Mouse (Mus musculus): ENCODE results near the gene Htr1f. TPM values are rescaled to one million over a fixed set of nuclear protein-coding genes. Genes with fewer than 3 reads are reported as not detected.

Htr1f gene
- not detected in 2 replicates for polyA plus RNA-seq (2012; rRNA removed)

DNA sequence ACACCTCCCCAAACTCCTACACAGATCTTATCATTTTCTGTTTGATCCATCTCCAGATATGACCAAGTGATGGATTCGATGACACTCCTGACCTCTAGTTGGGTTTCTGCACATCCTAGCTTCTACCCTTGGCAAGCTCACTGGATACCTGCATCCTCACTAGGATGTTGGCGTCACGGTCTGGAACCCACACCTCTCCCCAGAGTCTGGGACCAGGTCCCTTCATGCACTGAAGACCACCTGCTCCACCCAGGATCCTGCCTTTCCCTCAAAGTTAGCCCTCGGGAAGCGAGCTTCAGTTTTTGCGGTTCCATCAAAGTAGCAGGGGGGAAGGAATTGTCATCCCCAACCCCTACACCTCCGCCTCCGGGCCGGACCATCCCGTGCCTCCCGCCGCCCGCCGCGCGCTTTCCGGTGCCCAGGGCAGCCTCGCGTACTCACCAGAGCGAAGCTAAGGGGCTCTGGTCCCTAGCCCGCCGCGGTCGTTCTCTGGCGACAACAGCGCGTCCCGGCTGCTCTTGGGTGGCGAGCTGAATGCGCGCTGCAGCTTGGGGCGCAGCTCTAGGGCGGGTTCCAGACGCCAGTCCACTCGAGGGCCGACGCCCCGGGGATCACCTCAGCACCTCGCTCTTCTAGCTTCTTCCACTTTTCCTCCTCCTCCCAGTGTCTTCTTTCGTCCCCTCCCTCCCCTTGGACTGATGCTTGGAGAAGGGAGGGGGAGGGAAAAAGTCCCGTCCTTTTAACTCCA is at the start of gene Htr1f:
Htr1f (minus strand) TSS at position 671 of the 748 bp plus-strand sequence.
- WGBS, result 8% methylated on average over 41 of the region's 41 CpGs
- TF ChIP-seq CTCF (IDR thresholded peaks at IDR 0.05; ENCODE audit: extremely low read depth, insufficient read depth, insufficient read length, insufficient replicate concordance), result no peak
- TF ChIP-seq POLR2A (IDR thresholded peaks at IDR 0.05; ENCODE audit: low read depth, low read length), result no peak
- Histone ChIP-seq H3K27ac (ENCODE audit: insufficient read depth, low read length) (no peak within 1 kb of the TSS), H3K4me3 (ENCODE audit: extremely low read depth, insufficient read depth, insufficient read length) (no peak within 1 kb of the TSS), H3K27me3 (ENCODE audit: control insufficient read depth, insufficient read depth, low read length) (0 out of 2 replicates have a peak, but pooled peaks cover 3% of the 10 kb centered on the region), H3K36me3 (ENCODE audit: control insufficient read depth, insufficient read depth, low read length) (no peaks in the 10 kb centered on the region), H3K4me1 (ENCODE audit: control insufficient read depth, insufficient read depth, insufficient read length) (no peaks in the 10 kb centered on the region)
- DNase-seq (ENCODE audit: low read depth in 1 of 2, low spot score in 2 of 2), result no peak

- H3K27me3 ChIP-seq (ENCODE audit: control insufficient read depth, insufficient read depth, low read length), result no peaks in the 10 kb centered on the region
- no peak overlapping the region for H3K27ac ChIP-seq (ENCODE audit: insufficient read depth, low read length)
- H3K4me3 ChIP-seq (ENCODE audit: extremely low read depth, insufficient read depth, insufficient read length), result no peak overlapping the region
- no peaks in the 10 kb centered on the region for H3K36me3 ChIP-seq (ENCODE audit: control insufficient read depth, insufficient read depth, low read length)
- TF ChIP-seq CTCF (IDR thresholded peaks at IDR 0.05; ENCODE audit: extremely low read depth, insufficient read depth, insufficient read length, insufficient replicate concordance) (no peak), POLR2A (IDR thresholded peaks at IDR 0.05; ENCODE audit: low read depth, low read length) (no peak)
- 83% methylated on average over 2 of the region's 2 CpGs for WGBS
- no peak for DNase-seq (ENCODE audit: low read depth in 1 of 2, low spot score in 2 of 2)
- H3K4me1 ChIP-seq (ENCODE audit: control insufficient read depth, insufficient read depth, insufficient read length), result no peaks in the 10 kb centered on the region
Measured at GRCm38 (mm10) chr16:65139771-65140170, 34.1 kb upstream of the Htr1f start.

DNA sequence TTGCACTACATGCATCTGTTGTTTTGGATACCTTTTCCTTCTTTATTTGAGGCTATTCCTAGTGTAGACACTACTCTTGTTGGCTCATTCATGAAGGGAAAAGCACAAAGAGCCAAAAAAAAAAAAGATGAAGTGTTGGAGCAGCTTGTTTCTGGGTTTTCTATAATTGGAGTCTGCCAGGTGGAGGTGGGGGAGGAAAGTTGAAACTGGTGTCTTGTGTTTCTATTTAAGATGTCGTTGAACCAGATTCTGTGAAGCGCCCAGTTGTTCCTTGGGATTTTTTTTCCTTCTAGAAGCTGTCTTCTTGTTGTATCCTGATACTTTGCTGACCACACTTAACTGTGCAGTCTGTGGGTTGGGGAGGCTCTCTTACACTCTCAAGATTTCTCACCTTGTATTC is 23.7 kb upstream of the Htr1f start:
- no peak for TF ChIP-seq CTCF (IDR thresholded peaks at IDR 0.05; ENCODE audit: extremely low read depth, insufficient read depth, insufficient read length, insufficient replicate concordance)
- no peak for TF ChIP-seq POLR2A (IDR thresholded peaks at IDR 0.05; ENCODE audit: low read depth, low read length)
- 78% methylated on average over 2 of the region's 2 CpGs for WGBS
- Histone ChIP-seq H3K27me3 (ENCODE audit: control insufficient read depth, insufficient read depth, low read length) (no peaks in the 10 kb centered on the region), H3K36me3 (ENCODE audit: control insufficient read depth, insufficient read depth, low read length) (no peaks in the 10 kb centered on the region), H3K4me1 (ENCODE audit: control insufficient read depth, insufficient read depth, insufficient read length) (no peaks in the 10 kb centered on the region), H3K4me3 (ENCODE audit: extremely low read depth, insufficient read depth, insufficient read length) (no peak overlapping the region), H3K27ac (ENCODE audit: insufficient read depth, low read length) (no peak overlapping the region)
- DNase-seq (ENCODE audit: low read depth in 1 of 2, low spot score in 2 of 2), result no peak

DNA sequence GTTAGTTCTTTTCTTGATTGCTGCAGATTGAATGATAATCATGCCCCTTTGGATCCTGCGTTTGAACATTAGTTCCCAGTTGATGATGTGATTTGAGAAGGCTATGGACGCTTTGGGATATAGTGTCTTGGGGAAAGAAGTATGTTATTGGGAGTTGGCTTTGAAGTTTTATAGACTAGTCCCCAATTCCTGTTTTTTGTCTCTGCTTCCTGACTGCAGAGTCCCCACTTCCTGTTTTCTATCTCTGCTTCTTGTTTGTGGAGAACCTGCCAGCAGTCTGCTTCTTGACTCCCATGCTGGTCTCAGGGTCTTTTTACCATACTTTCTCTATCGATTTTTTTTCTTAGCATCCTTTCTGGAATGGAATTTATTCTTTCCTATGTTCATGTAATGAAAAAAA is 22.2 kb upstream of the Htr1f start:
- Histone ChIP-seq H3K36me3 (ENCODE audit: control insufficient read depth, insufficient read depth, low read length) (no peaks in the 10 kb centered on the region), H3K4me3 (ENCODE audit: extremely low read depth, insufficient read depth, insufficient read length) (no peak overlapping the region), H3K27ac (ENCODE audit: insufficient read depth, low read length) (no peak overlapping the region), H3K4me1 (ENCODE audit: control insufficient read depth, insufficient read depth, insufficient read length) (no peaks in the 10 kb centered on the region), H3K27me3 (ENCODE audit: control insufficient read depth, insufficient read depth, low read length) (no peaks in the 10 kb centered on the region)
- 48% methylated on average over 3 of the region's 3 CpGs for WGBS
- DNase-seq (ENCODE audit: low read depth in 1 of 2, low spot score in 2 of 2), result no peak
- no peak for TF ChIP-seq POLR2A (IDR thresholded peaks at IDR 0.05; ENCODE audit: low read depth, low read length)
- no peak for TF ChIP-seq CTCF (IDR thresholded peaks at IDR 0.05; ENCODE audit: extremely low read depth, insufficient read depth, insufficient read length, insufficient replicate concordance)

- no peak for DNase-seq (ENCODE audit: low read depth in 1 of 2, low spot score in 2 of 2)
- WGBS, result 86% methylated on average over 1 of the region's 1 CpGs
- H3K4me1 ChIP-seq (ENCODE audit: control insufficient read depth, insufficient read depth, insufficient read length), result no peaks in the 10 kb centered on the region
- no peak overlapping the region for H3K27ac ChIP-seq (ENCODE audit: insufficient read depth, low read length)
- no peaks in the 10 kb centered on the region for H3K36me3 ChIP-seq (ENCODE audit: control insufficient read depth, insufficient read depth, low read length)
- H3K4me3 ChIP-seq (ENCODE audit: extremely low read depth, insufficient read depth, insufficient read length), result no peak overlapping the region
- no peaks in the 10 kb centered on the region for H3K27me3 ChIP-seq (ENCODE audit: control insufficient read depth, insufficient read depth, low read length)
- TF ChIP-seq CTCF (IDR thresholded peaks at IDR 0.05; ENCODE audit: extremely low read depth, insufficient read depth, insufficient read length, insufficient replicate concordance), result no peak
- no peak for TF ChIP-seq POLR2A (IDR thresholded peaks at IDR 0.05; ENCODE audit: low read depth, low read length)
Measured at GRCm38 (mm10) chr16:65112221-65112620, 6.6 kb upstream of the Htr1f start.

GRCm38 (mm10) chr16:65093552-65093951 is 12.1 kb downstream of the Htr1f start:
- no peaks in the 10 kb centered on the region for H3K27me3 ChIP-seq (ENCODE audit: control insufficient read depth, insufficient read depth, low read length)
- no peaks in the 10 kb centered on the region for H3K36me3 ChIP-seq (ENCODE audit: control insufficient read depth, insufficient read depth, low read length)
- no peak for TF ChIP-seq POLR2A (IDR thresholded peaks at IDR 0.05; ENCODE audit: low read depth, low read length)
- no peak for TF ChIP-seq CTCF (IDR thresholded peaks at IDR 0.05; ENCODE audit: extremely low read depth, insufficient read depth, insufficient read length, insufficient replicate concordance)
- no peak overlapping the region for H3K4me3 ChIP-seq (ENCODE audit: extremely low read depth, insufficient read depth, insufficient read length)
- no peak for DNase-seq (ENCODE audit: low read depth in 1 of 2, low spot score in 2 of 2)
- H3K4me1 ChIP-seq (ENCODE audit: control insufficient read depth, insufficient read depth, insufficient read length), result no peaks in the 10 kb centered on the region
- WGBS, result 91% methylated on average over 5 of the region's 5 CpGs
- no peak overlapping the region for H3K27ac ChIP-seq (ENCODE audit: insufficient read depth, low read length)

DNA sequence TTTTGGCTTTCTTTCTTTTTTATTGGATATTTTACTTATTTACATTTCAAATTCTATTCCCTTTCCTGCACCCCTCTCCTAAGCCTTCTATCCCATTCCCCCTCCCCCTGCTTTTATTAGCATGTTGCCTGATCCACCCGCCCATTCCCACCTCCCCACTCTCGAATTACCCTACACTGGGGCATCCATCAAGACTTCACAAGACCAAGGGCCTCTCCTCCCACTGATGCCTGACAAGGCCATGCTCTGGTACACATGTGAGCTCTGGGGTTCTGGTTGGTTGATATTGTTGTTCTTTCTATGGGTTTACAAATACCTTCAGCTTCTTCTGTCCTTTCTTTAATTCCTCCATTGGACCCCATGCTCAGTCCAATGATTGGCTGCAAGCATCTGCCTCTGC is 22.2 kb downstream of the Htr1f start:
- H3K4me1 ChIP-seq (ENCODE audit: control insufficient read depth, insufficient read depth, insufficient read length), result no peaks in the 10 kb centered on the region
- no peak overlapping the region for H3K27ac ChIP-seq (ENCODE audit: insufficient read depth, low read length)
- H3K4me3 ChIP-seq (ENCODE audit: extremely low read depth, insufficient read depth, insufficient read length), result no peak overlapping the region
- DNase-seq (ENCODE audit: low read depth in 1 of 2, low spot score in 2 of 2), result no peak
- WGBS, result 76% methylated on average over 2 of the region's 2 CpGs
- H3K27me3 ChIP-seq (ENCODE audit: control insufficient read depth, insufficient read depth, low read length), result no peaks in the 10 kb centered on the region
- TF ChIP-seq CTCF (IDR thresholded peaks at IDR 0.05; ENCODE audit: extremely low read depth, insufficient read depth, insufficient read length, insufficient replicate concordance) (no peak), POLR2A (IDR thresholded peaks at IDR 0.05; ENCODE audit: low read depth, low read length) (no peak)
- no peaks in the 10 kb centered on the region for H3K36me3 ChIP-seq (ENCODE audit: control insufficient read depth, insufficient read depth, low read length)
